Mouse (Mus musculus) ES-Bruce4 (cell line): ENCODE data around the gene Gm26620. TPM values are rescaled to one million over a fixed set of nuclear protein-coding genes. Genes with fewer than 3 reads are reported as not detected.

Source experiments
- H3K27ac ChIP-seq: 2 replicates; pipeline ENCODE4 v1.5.1; 2012; ENCODE audit warnings: low read length, inconsistent platforms; ENCODE audit not compliant: insufficient read depth
- H3K27me3 ChIP-seq: 2 replicates; pipeline ENCODE4 v1.6.1; 2012; ENCODE audit warnings: mild to moderate bottlenecking, low read length, inconsistent platforms; ENCODE audit not compliant: control insufficient read depth, poor library complexity, insufficient read depth, severe bottlenecking
- H3K36me3 ChIP-seq: 2 replicates; pipeline ENCODE4 v1.6.1; 2012; ENCODE audit warnings: inconsistent platforms, mild to moderate bottlenecking, low read length, moderate library complexity; ENCODE audit not compliant: control insufficient read depth, poor library complexity, insufficient read depth, severe bottlenecking
- H3K4me1 ChIP-seq: one replicate; pipeline ENCODE4 v1.8.1; 2011; ENCODE audit warnings: low read length; ENCODE audit not compliant: control insufficient read depth, insufficient read depth
- H3K4me3 ChIP-seq: 2 replicates; pipeline ENCODE4 v1.5.1; 2011; ENCODE audit warnings: low read depth, mild to moderate bottlenecking, low read length
- H3K9ac ChIP-seq: 2 replicates; pipeline ENCODE4 v1.6.1; 2012; ENCODE audit warnings: low read depth, mild to moderate bottlenecking, inconsistent platforms; ENCODE audit not compliant: poor library complexity, severe bottlenecking
- H3K9me3 ChIP-seq: replicated peaks from 2 replicates; pipeline ENCODE4 v1.6.1; 2012; ENCODE audit warnings: mild to moderate bottlenecking, low read length, inconsistent platforms; ENCODE audit not compliant: control insufficient read depth, poor library complexity, insufficient read depth, severe bottlenecking
- CTCF ChIP-seq: IDR thresholded peaks from one replicate; pipeline ENCODE4 v1.8.1; 2011; ENCODE audit warnings: low read depth, low read length
- EP300 ChIP-seq: IDR thresholded peaks from 2 replicates; pipeline ENCODE4 v1.6.1; 2011; ENCODE audit warnings: low read depth, low read length; ENCODE audit not compliant: insufficient read depth
- POLR2A ChIP-seq: IDR thresholded peaks from one replicate; pipeline ENCODE4 v1.8.1; 2011; ENCODE audit warnings: low read length; ENCODE audit not compliant: insufficient read depth
- polyA plus RNA-seq: library from polyadenylated mRNA; stranded (reverse); fragments of >200 nt; gene quantifications from 2 replicates; pipeline ENCODE4 v1.2.4, GENCODE M21; 2011; ENCODE audit warnings: low read depth; ENCODE audit not compliant: missing spikeins, insufficient read depth, insufficient read length

The Gm26620 gene
- polyA plus RNA-seq = not detected in 2 replicates

- TF ChIP-seq POLR2A (peak; percentile 39), EP300 (peak; percentile 79), CTCF (peak; percentile 66)
- H3K4me3 ChIP-seq = peak within 1 kb of the TSS; percentile 73
- H3K36me3 ChIP-seq = peaks cover 24% of the 10 kb centered on the region
- H3K9me3 ChIP-seq = no peaks in the 10 kb centered on the region
- H3K9ac ChIP-seq = peak within 1 kb of the TSS; percentile 70
- peak within 1 kb of the TSS; percentile 80 for H3K27ac ChIP-seq
- peaks cover 2% of the 10 kb centered on the region for H3K4me1 ChIP-seq
- H3K27me3 ChIP-seq = no peaks in the 10 kb centered on the region
Observed at GRCm38 (mm10) chr1:170884978-170885561, at the start of gene Gm26620, which contains the start of gene Dusp12. Gene Gm26620 (plus strand): TSS chr1:170885065. Gene Dusp12 (minus strand): TSS chr1:170885540.

DNA sequence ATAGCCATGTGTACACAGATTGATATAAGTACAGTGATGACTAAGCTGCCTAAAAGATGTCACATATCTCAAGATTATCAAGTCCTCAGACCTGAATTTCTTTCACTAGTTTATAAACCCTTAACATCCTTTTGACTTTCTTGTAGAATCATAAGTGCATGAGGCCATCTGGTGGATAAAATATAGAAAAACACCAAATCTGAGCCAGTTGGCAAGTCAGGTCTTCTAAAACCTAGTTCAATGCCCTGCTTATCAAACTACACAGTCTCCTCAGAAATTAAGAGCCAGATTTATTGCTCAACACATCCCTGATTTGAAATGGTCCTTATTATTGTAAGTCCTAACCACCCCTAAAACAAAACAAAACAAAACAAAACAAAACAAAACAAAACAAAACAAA, 45.2 kb upstream of the Gm26620 start:
- Histone ChIP-seq H3K4me1 (no peaks in the 10 kb centered on the region), H3K9me3 (no peaks in the 10 kb centered on the region), H3K9ac (no peak overlapping the region), H3K36me3 (peaks cover 16% of the 10 kb centered on the region), H3K4me3 (no peak overlapping the region), H3K27ac (no peak overlapping the region), H3K27me3 (no peaks in the 10 kb centered on the region)
- TF ChIP-seq CTCF (no peak), EP300 (no peak), POLR2A (no peak)

GRCm38 (mm10) chr1:170844380-170844779, 40.5 kb upstream of the Gm26620 start:
- H3K9me3 ChIP-seq = no peaks in the 10 kb centered on the region
- no peaks in the 10 kb centered on the region for H3K27me3 ChIP-seq
- no peak overlapping the region for H3K9ac ChIP-seq
- H3K4me3 ChIP-seq = no peak overlapping the region
- no peak for TF ChIP-seq POLR2A
- peak; percentile 21 for TF ChIP-seq CTCF
- no peak for TF ChIP-seq EP300
- H3K4me1 ChIP-seq = no peaks in the 10 kb centered on the region
- H3K36me3 ChIP-seq = peaks cover 8% of the 10 kb centered on the region
- no peak overlapping the region for H3K27ac ChIP-seq

GRCm38 (mm10) chr1:170845448-170846307, 39.2 kb upstream of the Gm26620 start:
- Histone ChIP-seq H3K27ac (no peak overlapping the region), H3K9ac (no peak overlapping the region), H3K36me3 (peaks cover 3% of the 10 kb centered on the region)

GRCm38 (mm10) chr1:170850007-170850406, 34.9 kb upstream of the Gm26620 start:
- TF ChIP-seq CTCF (no peak), POLR2A (no peak), EP300 (no peak)
- no peaks in the 10 kb centered on the region for H3K27me3 ChIP-seq
- H3K9ac ChIP-seq = no peak overlapping the region

More at GRCm38 (mm10) chr1:170845448-170846307, 39.2 kb upstream of the Gm26620 start:
- TF ChIP-seq POLR2A (no peak), CTCF (no peak), EP300 (no peak)
- H3K27me3 ChIP-seq = no peaks in the 10 kb centered on the region
- no peaks in the 10 kb centered on the region for H3K9me3 ChIP-seq
- H3K4me3 ChIP-seq = no peak overlapping the region
- H3K4me1 ChIP-seq = no peaks in the 10 kb centered on the region

More at GRCm38 (mm10) chr1:170850007-170850406, 34.9 kb upstream of the Gm26620 start:
- no peak overlapping the region for H3K4me3 ChIP-seq
- H3K9me3 ChIP-seq = no peaks in the 10 kb centered on the region
- no peak overlapping the region for H3K27ac ChIP-seq
- no peaks in the 10 kb centered on the region for H3K4me1 ChIP-seq
- peaks cover 2% of the 10 kb centered on the region; the same call in 1 of the 2 replicates for H3K36me3 ChIP-seq
